Mouse (Mus musculus) heart, adult 8-10 months (tissue): ENCODE measurements around the gene Ccdc137. TPM values are rescaled to one million over a fixed set of nuclear protein-coding genes. Genes with fewer than 3 reads are reported as not detected.
"Not testable (repeated sequence)": the region's sequence is repeated elsewhere in the genome, so short reads cannot be mapped to it uniquely, and the experiment has no call there.

Experiments used
- DNase-seq: peaks from one replicate; pipeline ENCODE4 v3.0.0; 2022; ENCODE audit warnings: low spot score
- total RNA-seq, 4 experiments: library from RNA; stranded (reverse); gene quantifications; 2 replicates each; pipeline ENCODE4 v1.2.4; 2022

The Ccdc137 gene
- 1 to 10 TPM; 5.7 to 8.0 (median 7.1) TPM for total RNA-seq

DNA sequence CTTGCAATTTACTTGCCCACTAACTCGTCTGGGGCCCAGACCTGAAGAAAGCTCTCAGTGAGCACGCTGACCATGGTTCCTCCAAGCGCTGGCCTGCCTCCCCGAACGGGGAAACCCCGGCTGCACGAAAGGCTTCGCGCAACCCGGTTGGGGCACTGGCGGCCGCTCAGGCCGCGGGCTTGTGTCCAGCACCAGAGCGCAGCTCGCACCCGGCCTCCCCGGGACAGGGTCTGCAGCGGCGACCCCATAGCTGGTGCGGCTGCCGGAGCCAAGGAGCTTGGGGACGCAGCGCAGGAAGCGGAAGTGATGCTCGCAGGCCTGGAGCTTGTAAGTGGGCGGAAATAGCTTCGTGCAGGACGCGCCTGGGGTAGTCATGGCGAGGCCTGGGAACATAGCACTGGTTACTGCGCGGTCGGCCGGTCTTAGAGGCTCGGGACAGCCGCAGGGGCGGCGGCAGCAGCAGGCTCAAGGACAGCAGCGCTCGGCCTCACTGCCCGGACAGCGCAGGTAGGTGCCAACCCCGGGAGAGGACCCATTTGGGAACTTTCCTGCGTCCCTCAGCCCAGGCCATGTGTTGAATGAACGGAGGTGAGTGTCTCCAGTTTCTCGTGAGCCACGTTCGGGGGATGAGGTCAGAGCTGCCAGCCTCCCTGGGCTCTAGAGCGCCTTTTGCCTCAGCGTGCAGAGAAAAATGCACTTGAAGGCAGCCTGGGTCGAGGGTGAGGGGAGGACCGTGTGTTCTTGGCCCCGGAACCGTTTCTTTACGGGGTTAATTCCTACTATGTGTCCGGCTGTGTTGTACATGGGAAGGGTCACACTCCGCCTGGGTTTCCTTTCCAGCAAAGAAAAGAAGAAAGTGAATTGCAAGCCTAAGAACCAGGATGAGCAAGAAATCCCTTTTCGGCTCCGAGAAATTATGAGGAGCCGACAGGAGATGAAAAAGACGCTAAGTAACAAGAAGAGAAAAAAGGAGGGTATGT is at the start of gene Ccdc137, which contains the start of gene Oxld1:
Gene Ccdc137 (plus strand): TSS at position 344 of the 980 bp plus-strand sequence.
Gene Oxld1 (minus strand): TSS at position 297 of the 980 bp plus-strand sequence.
- peak; percentile 81 for DNase-seq

DNA sequence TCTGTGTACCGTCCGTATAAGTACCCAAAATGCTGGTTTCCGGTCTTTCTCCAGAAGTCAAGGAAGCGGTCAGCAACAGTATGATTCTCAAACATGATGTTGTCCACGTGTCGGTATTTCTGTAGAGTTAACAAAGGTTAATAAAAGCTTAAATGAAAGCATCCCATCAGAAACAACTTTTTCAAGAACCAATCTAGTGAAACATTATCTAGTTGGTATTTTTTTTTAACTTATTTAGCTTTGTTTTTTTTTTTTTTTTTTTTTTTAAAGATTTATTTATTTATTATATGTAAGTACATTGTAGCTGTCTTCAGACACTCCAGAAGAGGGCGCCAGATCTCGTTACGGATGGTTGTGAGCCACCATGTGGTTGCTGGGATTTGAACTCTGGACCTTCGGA is 44.3 kb upstream of the Ccdc137 start:
- DNase-seq, result not testable (repeated sequence)

DNA sequence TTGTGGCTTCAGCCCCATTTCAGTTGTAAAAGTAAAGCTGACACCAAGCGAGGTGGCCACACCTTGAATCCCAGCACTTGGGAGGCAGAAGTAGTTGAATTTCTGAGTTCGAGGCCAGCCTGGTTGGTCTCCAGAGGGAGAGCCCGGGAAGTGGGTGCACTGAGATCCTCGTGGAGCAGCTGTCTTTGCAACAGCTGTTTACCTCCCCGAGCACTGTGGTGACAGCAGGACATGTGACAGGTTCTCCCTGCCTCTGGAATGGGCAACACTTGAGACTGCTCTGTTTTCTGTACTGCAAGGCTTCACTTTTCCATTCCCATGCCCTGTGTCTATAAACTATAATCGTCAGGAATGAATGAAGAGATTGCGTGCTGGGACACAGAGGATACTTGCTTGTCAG is 40.1 kb upstream of the Ccdc137 start:
- no peak for DNase-seq

DNA sequence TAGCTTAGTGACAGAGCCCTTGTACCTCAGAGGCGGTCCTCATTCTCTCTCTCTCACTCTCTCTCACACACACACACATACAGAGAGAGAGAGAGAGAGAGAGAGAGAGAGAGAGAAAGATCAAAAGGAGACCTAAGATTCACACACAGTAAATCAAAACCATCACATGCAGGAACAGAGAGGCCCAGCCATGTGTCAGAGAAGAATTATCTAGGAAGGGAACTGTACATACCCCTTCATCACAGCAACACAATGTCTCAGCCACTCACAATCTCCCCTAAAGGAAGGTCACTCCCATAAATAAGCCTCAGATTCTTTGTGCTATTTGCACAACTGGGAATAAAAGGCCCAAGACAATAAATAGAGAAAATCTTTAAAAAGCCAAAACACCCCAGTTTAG is 39.3 kb upstream of the Ccdc137 start:
- DNase-seq, result no peak

DNA sequence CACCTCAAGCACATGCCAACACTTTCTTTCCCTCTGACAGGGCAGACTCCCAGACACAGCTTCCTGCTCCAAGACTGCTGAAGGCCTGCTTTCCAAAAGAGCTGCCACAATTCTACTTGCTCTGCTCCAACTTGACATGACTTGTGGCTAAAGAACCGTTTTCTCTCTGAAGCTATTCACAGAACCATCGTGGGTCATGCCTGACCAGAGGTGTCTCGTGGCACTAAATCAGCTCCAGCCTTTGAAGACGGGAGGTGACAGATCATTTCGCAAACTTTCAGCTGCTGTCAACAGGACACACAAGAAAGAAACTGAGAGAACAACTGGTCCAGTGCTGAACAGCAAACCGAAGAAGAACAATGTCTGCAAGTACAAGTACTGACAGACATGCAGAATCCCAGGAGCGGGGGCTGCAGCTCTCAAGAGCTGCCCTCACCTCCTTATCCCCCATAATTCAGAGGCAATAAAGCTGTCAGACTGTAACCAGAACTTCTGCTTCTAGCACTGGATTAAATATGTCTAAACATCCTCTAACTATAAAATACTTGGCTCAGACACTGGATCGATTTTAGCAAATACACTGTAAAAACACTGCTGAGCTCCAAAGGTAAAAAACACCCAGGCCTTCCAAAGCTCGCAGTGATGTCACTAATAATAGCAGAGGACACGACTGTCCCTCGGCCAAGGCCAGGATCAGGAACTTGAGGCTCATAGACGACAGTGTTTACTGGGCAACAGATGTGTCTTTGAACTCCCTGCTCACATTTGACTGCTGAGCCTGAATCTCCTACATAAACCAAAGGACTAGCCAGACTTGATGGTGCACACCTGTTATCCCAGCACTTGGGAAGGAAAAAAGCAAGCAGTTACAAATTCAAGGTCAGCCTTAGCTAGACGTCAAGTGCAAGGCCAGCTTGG is 35.0 kb upstream of the Ccdc137 start:
- no peak for DNase-seq

DNA sequence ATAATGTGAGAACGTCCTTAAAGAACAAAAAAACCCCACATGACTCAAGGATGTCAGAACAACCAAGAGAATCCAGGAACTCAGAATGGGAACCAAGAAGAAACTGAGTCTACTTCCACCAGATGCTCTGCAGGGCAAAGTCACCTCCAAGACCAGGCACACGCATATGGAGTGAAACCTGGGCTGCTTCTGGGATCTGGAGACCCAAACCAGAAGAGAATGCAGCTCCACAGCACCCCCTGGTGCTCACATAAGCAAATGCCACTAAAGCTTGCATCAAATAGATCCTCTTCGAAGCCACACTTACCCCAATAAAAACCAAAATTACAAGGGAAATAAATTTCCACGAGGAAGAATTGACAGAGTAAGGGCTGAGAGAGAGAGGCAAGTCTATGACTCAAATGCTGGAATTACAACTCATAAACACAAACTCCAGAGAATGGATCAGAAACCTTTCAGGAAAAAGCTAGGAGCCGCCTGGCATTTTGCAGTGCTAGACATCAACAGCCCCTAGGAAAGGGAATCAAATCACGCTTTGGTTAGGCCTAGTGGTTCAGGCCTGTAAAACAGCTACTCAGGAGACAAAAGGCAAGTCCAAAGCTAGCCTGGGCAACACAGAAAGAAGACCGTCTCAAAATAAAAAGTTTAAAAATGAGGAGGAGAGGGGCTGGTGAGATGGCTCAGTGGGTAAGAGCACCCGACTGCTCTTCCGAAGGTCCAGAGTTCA is 34.2 kb upstream of the Ccdc137 start:
- DNase-seq, result peak; percentile 42

DNA sequence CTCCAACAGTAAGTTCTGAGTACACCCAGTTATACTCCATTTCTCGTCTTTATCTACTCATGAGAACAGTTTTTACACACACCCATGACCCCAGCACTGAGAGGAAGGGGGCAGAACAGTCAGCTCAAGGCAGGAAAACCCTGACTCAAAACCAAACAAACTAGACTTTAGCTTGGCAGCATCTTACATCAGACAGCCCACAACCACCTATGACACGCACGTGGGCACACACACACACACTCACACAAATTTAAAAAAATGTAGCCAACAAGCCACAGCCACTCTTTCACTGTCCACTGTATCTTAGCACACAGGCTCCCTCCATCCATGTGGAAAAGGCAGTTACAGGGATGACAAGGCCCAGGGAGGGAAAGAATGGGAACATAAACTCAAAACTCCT is 31.2 kb upstream of the Ccdc137 start:
- DNase-seq, result no peak

DNA sequence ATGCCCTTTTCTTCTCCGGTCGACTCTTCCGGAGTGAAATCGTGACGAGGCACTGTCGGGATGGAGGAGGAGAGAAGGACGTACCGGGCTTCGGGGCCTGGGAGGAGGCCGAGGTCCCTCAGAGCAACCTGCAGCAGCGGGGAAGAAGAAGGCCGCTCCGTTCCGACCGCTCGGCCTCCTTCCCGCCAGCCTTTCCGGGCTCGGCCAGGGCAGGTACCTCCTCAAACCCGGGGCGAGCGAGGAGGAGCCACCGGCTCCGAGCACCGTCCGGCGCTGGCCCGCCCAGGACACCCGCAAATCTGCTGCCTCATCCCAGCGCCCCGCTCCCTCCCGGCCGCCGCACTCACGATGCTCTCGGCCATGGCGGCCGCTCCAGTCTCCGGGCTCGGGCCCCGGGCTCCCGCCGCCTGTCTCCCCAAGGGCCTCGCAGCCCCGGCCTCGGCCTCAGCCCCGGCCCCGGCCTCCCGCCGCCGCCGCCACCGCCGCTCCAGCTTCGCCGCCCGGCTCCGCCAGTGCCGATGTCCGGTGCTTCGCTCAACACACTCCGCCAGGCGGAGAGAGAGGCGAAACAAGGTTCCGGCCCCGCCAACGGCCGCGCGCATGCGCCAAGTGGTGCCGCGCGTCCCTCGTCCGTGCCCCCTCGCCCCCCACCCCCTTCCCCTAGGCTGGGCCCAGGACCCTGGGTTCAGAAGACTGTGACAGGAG is 20.6 kb upstream of the Ccdc137 start, which contains the start of gene Nploc4:
Gene Nploc4 (minus strand): TSS at position 557 of the 705 bp plus-strand sequence.
- peak; percentile 85 for DNase-seq

DNA sequence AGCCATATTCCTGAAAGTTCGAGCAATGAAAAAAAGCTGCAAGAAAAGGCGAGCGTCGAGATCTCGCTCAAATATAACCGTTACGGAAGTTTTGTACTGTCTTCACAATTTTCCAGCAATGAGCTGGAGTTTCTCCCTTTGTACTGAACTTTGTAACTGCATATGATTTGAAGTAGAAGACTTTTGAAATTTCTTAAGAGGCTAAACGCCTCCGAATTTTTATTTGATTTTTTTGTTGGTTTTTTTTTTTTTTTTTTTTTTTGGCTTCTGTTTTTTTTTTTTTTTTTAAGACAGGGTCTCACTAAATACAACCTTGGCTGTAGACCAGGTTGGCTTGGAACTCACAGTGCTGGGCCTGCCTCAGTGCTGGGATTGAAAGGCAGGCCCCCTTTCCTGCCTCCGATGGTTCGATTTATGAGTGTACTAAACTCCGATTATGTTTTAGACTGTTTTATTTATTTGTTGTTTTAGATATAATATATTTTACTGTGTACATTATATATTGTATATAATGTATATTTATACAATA is 20.0 kb upstream of the Ccdc137 start:
- no peak for DNase-seq

DNA sequence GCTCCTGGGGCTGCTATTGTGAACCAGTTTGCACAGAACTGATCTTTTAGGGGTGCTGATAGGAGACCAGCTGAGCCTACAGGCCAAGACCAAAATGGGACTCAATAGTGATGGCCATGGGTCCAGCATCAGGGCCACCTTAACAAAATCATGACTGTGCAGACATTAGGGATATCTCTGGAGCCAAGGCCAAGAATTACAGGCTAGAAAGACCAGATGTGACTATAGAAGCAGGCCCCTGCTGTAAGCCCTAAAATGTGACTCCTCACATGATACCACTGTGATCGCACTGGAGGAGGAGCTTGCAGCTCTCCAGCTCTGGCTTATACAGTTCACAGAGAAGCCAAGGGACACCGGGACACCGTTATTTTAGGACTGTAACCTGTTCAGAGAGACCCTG is 15.6 kb upstream of the Ccdc137 start, which contains the start of gene Tspan10:
Gene Tspan10 (plus strand): TSS at position 301 of the 400 bp plus-strand sequence.
- no peak for DNase-seq

DNA sequence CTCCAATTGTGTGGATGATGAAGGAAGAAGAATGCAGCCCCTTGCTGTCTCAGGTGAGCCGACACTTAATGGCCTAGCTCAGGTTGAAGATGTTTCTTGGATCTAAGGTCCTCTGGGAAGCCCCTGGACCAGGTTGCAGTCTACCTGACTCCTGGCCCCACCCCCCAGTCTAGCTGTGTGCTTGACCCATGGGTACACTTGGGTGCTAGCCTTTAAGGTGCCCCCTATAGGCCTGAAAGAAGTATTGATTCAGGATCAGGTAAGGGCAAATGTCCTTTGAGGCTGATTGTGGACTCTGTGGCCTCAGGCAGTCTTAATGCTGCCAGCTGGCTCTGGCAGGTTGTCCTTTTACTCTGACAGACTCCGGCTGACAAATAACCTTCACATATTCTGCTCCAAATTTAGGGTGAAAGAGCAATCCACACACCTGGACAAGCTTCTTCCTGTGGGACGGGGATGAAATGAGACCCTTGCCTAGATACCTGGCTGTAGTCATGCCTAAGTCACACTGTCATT is 15.1 kb upstream of the Ccdc137 start:
- no peak for DNase-seq

DNA sequence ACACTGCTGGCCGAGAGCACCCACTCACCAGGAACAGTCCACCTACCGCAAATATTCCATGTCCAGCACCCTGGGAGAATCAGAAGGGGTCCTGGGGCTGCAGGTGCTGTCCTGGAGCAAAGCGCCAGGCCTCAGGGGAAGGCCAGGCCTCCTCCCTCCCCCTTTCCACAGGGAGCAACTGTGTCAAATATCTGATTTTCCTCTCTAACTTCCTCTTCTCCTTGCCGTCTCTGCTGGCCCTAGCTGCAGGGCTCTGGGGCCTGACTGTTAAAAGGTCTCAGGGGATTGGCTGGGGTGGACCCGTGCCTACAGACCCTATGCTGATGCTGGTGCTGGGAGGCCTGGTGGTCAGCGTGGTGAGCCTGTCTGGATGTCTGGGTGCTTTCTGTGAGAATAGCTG is 13.8 kb upstream of the Ccdc137 start:
- no peak for DNase-seq

DNA sequence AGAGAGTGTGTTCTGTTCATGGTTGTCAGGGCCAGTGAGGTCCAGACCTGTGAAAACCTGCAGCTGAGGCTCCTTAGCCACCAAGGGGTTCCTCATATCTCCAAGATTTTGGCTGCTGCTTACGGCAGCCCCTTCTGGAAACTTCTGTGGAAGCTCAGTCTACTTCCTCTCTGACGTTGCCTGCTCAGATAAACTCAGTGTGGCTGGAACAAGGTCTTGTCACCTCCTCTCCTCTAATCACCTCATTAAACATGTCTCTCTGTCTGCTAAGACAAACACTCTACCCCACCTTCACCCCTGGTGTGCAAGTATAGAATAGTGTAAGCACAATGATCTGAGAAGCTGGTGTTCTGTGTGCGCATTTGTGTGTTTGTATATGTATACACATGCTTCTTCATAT is 12.4 kb upstream of the Ccdc137 start:
- DNase-seq, result no peak

DNA sequence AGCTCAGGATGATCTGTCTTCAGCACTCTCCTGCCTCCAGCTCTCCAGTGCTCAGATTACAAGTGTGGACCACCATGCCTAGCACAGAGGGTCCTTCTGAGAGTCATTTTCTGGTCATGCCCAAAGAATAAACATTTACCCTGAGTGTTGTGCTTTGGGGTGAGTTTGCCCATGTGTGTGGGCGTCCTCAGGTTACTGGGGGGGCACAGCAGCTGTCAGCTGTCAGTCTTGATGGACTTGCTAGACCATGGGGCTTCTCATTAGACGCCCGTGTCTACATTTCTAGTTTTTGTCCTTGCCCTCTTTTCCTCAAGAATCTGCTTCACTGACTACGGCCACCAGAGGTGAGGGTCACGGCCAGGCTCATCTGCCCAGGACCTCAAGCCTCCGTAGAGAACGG is 10.7 kb upstream of the Ccdc137 start:
- DNase-seq, result no peak

DNA sequence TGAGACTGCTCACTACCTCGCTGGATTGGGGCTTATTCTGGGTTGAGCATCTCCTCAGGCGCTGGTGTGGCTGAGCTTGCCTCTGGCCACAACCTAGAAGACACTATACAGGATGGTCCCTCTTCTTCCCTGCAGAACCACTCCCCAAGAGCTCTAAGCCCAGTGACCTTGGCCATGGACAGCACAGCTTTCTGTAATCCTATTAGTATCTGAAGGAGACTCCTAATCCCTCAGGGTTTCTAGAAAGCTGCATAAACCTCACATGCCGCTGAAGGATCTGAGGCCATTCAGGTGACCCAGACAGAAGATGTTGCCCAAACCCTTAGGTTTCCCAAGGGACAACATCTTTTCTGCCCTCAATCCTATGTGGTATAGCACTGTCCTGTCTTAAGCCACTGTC is 5.7 kb upstream of the Ccdc137 start:
- DNase-seq, result no peak

DNA sequence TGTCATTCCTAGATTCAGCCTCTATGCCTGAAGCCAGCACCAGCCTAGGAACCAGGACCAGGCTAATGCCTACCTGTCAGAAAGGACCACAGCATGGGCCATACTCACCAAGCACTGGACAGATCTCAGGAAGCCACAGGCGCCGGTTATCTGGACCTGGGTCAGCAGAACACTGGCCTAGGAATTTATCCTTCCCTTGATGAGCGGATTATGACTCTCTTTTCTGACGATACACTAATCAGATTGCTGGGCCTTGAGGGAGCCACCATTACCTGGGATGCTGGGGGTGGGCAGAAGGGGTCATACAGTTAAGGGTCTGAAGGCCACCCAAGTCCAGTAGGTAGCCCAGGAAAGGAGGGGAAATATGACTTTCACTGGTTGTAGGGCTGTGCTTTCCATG is 4.6 kb upstream of the Ccdc137 start, which contains the start of gene Pde6g:
Gene Pde6g (minus strand): TSS at position 195 of the 400 bp plus-strand sequence.
- DNase-seq, result no peak

DNA sequence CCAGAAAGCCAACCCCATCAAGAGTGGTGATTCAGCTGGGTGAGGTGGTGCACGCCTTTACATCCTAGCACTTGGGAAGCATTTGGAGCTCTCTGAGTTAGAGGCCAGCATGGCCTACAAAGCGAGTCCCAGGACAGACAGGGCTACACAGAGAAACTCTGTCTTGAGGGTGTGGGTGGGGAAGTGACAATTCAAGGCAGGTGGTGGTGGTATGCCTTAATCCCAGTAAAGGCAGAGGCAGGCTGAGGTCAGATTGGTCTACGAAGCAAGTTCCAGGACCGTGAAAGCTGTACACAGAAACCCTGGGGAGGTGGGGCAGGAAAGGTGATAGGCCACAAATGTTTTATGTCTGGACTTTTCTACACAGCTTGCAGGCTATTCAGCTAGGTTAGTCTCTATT is 3.0 kb upstream of the Ccdc137 start:
- no peak for DNase-seq

DNA sequence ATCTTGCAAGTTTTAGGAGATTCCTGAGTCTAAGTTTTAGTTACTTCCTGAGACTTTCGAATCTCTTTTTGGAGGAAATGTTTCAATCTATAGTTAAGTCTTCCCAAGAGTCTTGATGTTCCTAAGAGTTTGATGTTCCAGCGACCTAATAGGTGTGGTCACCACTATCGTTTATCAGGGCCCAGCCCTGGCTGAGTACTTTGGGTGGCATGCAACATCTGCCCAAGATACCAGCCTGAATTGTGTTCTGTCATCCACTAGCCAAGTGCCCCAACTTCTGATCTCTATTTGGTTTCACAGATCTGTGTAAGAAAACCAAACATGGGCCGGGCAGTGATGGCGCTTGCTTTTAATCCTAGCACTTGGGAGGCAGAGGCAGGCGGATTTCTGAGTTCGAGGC is 2.5 kb upstream of the Ccdc137 start:
- DNase-seq, result no peak

DNA sequence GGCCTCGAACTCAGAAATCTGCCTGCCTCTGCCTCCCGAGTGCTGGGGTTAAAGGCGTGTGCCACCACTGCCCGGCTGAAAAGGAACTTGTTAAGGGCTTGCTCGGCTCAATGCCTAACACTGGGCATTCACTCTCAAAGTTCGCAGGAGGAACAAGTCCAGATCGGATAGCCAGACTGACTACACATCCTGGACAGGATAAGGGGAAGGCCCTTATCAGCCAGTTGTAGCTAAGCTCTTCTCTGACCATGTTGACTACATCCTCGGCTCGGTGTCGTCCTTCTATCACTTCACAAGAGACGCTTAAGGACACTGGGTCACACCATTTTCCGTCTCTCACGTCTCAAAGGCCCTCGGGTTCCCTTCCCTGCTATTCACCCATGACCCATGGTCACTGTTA is 545 bp upstream of the Ccdc137 start:
- no peak for DNase-seq
